In genomic region chr16:92615234-92615799, GRCm38 (mm10) we compare ENCODE assay signal across 15 mouse cellular contexts.
A peak's percentile ranks its signal among the peaks of the same experiment; 100 is the strongest.
DNase-seq lines count a peak whose midpoint lies in the region; ATAC-seq and TF ChIP-seq lines count a peak whose summit lies in the region.
"Had no signal": no experiment of that assay in that cellular context is flagged by ENCODE, and none has a peak within 500 bp of the region (broad histone marks: within the 10 kb centered on the region; RNA-seq: fewer than 3 reads in every experiment).

No protein-coding gene starts in this region.

- no peaks in the 10 kb centered on the region for H3K27me3 ChIP-seq in C2C12 (ENCODE audit: control insufficient read depth, insufficient read depth, insufficient read length)
- H3K27me3 ChIP-seq: hindbrain, embryonic 13.5 days; stomach, embryonic 15.5 days had no signal

- peaks cover 83% of the 10 kb centered on the region for H3K36me3 ChIP-seq in C2C12 (ENCODE audit: control insufficient read depth, insufficient read depth)
- H3K36me3 ChIP-seq: hindbrain, embryonic 13.5 days; midbrain, embryonic 12.5 days; stomach, embryonic 15.5 days had no signal

- no peak for TF ChIP-seq POLR2A in lung, adult 2 months (IDR thresholded peaks at IDR 0.05; ENCODE audit: borderline replicate concordance, extremely low read depth, low read depth, low read length)

- WGBS in lung, adult 2 months = 79% methylated on average over 15 of the region's 15 CpGs

- peaks cover 38% of the 10 kb centered on the region for H3K79me3 ChIP-seq in C2C12 (ENCODE audit: low read depth)

- H3ac ChIP-seq in C2C12 (ENCODE audit: control insufficient read depth, insufficient read length, low read depth) = no peak overlapping the region

- H3K4me3 ChIP-seq in gastrocnemius, adult 2 months = no peak overlapping the region
- H3K4me3 ChIP-seq in lung, adult 2 months (replicated peaks; ENCODE audit: extremely low read depth, low read depth, low read length) = no peak overlapping the region
- no peak overlapping the region for H3K4me3 ChIP-seq in C2C12 (ENCODE audit: insufficient read depth, poor library complexity, severe bottlenecking)
- H3K4me3 ChIP-seq: hindbrain, embryonic 13.5 days; midbrain, embryonic 12.5 days; stomach, embryonic 15.5 days had no signal

- DNase-seq in gastrocnemius, adult 2 months = peak; percentile 6
- DNase-seq in gastrocnemius, adult 8-10 months (ENCODE audit: low spot score in 2 of 2) = no peak
- no peak for DNase-seq in lung, adult 2 months
- DNase-seq in lung, postnatal 25 days (ENCODE audit: low spot score) = no peak
- no peak for DNase-seq in cerebellum, adult 9-10 months
- no peak for DNase-seq in left cerebral cortex, postnatal 10 days (ENCODE audit: extremely low spot score in 1 of 2, low spot score in 2 of 2)
- DNase-seq: adrenal gland, postnatal 36 days; cerebellum, adult 11-12 months; kidney, adult 2 months; left cerebral cortex, postnatal 4 days had no signal

- TF ChIP-seq CTCF in gastrocnemius, adult 2 months (IDR thresholded peaks at IDR 0.05) = peak; percentile 7; the same call in 1 of the 2 replicates
- TF ChIP-seq CTCF in lung, adult 2 months (IDR thresholded peaks at IDR 0.05; ENCODE audit: insufficient read depth, low read length) = 0 out of 2 replicates have a peak, but pooled peaks have one; percentile 5
- TF ChIP-seq CTCF in C2C12 (IDR thresholded peaks at IDR 0.05; ENCODE audit: control insufficient read depth, insufficient read depth, insufficient read length) = no peak

- intact Hi-C loops in gastrocnemius, adult 2 months (cut with DNase I) = no loop called here
- intact Hi-C loops in left cerebral cortex, postnatal 10 days (cut with DNase I) = no loop called here

- ATAC-seq in granulocyte monocyte progenitor cell, adult 5-6 weeks (replicated peaks; ENCODE audit: poor library complexity, severe bottlenecking) = peak; percentile 75

- H3K79me2 ChIP-seq in C2C12 (ENCODE audit: control insufficient read depth, insufficient read depth) = peaks cover 80% of the 10 kb centered on the region

- H3K4me1 ChIP-seq in lung, adult 2 months (ENCODE audit: control insufficient read depth, insufficient read depth, low read length) = peaks cover 3% of the 10 kb centered on the region; the same call in 1 of the 2 replicates
- H3K4me1 ChIP-seq: stomach, embryonic 15.5 days had no signal

- no peak overlapping the region for H3K27ac ChIP-seq in gastrocnemius, adult 2 months
- H3K27ac ChIP-seq: hindbrain, embryonic 13.5 days; midbrain, embryonic 12.5 days; stomach, embryonic 15.5 days had no signal

TF ChIP-seq in C2C12, 6 proteins besides CTCF, POLR2A, EP300 and RAD21:
- TF ChIP-seq CEBPB (IDR thresholded peaks at IDR 0.05; ENCODE audit: low read depth) = peak; percentile 57
- TF ChIP-seq MYOG (IDR thresholded peaks at IDR 0.05; ENCODE audit: control insufficient read depth, extremely low read depth, insufficient read length) = no peak
- TF ChIP-seq MAX (IDR thresholded peaks at IDR 0.05) = no peak
